Mouse (Mus musculus): ENCODE measurements around the gene Ccdc127.

The Ccdc127 gene

GRCm38 (mm10) chr13:74349566-74350434 is at the start of gene Ccdc127, which contains the start of gene Sdha:
Gene Ccdc127, plus strand, starts transcription at chr13:74350309.
Gene Sdha, minus strand, starts transcription at chr13:74350280.
- DNase-seq (ENCODE audit: low read depth), result peak; percentile 93

GRCm38 (mm10) chr13:74300925-74301606 is 49.0 kb upstream of the Ccdc127 start:
- peak; percentile 30 for DNase-seq (ENCODE audit: low read depth)

- DNase-seq (ENCODE audit: low read depth), result no peak
Measured at GRCm38 (mm10) chr13:74301607-74301984, 48.5 kb upstream of the Ccdc127 start.

GRCm38 (mm10) chr13:74302050-74303037 is 47.8 kb upstream of the Ccdc127 start:
- no peak for DNase-seq (ENCODE audit: low read depth)

- no peak for DNase-seq (ENCODE audit: low read depth)
Measured at GRCm38 (mm10) chr13:74305380-74305779, 44.7 kb upstream of the Ccdc127 start.

- DNase-seq (ENCODE audit: low read depth), result no peak
Measured at GRCm38 (mm10) chr13:74305780-74306179, 44.3 kb upstream of the Ccdc127 start.

GRCm38 (mm10) chr13:74314616-74315015 is 35.5 kb upstream of the Ccdc127 start:
- no peak for DNase-seq (ENCODE audit: low read depth)

GRCm38 (mm10) chr13:74316386-74316785 is 33.7 kb upstream of the Ccdc127 start:
- DNase-seq (ENCODE audit: low read depth), result no peak

GRCm38 (mm10) chr13:74316789-74317169 is 33.3 kb upstream of the Ccdc127 start:
- DNase-seq (ENCODE audit: low read depth), result no peak

GRCm38 (mm10) chr13:74317170-74317849 is 32.8 kb upstream of the Ccdc127 start, which contains the start of gene Pdcd6:
Gene Pdcd6, minus strand, starts transcription at chr13:74317580.
- peak; percentile 95 for DNase-seq (ENCODE audit: low read depth)

GRCm38 (mm10) chr13:74329321-74329720 is 20.8 kb upstream of the Ccdc127 start:
- DNase-seq (ENCODE audit: low read depth), result no peak

- DNase-seq (ENCODE audit: low read depth), result no peak
Measured at GRCm38 (mm10) chr13:74341036-74341435, 9.1 kb upstream of the Ccdc127 start.

GRCm38 (mm10) chr13:74350435-74350906 is 362 bp downstream of the Ccdc127 start:
- DNase-seq (ENCODE audit: low read depth), result no peak

GRCm38 (mm10) chr13:74356491-74356890 is 6.4 kb downstream of the Ccdc127 start:
- no peak for DNase-seq (ENCODE audit: low read depth)

GRCm38 (mm10) chr13:74362218-74362617 is 12.1 kb downstream of the Ccdc127 start:
- DNase-seq (ENCODE audit: low read depth), result no peak

GRCm38 (mm10) chr13:74363176-74363858 is 13.2 kb downstream of the Ccdc127 start:
- DNase-seq (ENCODE audit: low read depth), result no peak

- DNase-seq (ENCODE audit: low read depth), result peak; percentile 47
Measured at GRCm38 (mm10) chr13:74363859-74364235, 13.7 kb downstream of the Ccdc127 start, which contains the start of gene Lrrc14b. Gene Lrrc14b, minus strand, starts transcription at chr13:74364005.

- DNase-seq (ENCODE audit: low read depth), result no peak
Measured at GRCm38 (mm10) chr13:74381533-74382276, 31.6 kb downstream of the Ccdc127 start.

GRCm38 (mm10) chr13:74382289-74382688 is 32.2 kb downstream of the Ccdc127 start:
- DNase-seq (ENCODE audit: low read depth), result no peak

- DNase-seq (ENCODE audit: low read depth), result no peak
Measured at GRCm38 (mm10) chr13:74389730-74390129, 39.6 kb downstream of the Ccdc127 start.

All from fibroblast of lung, adult 2 months (primary cell).